Mouse (Mus musculus) MEL (cell line): ENCODE results near the gene Ece2. TPM values are rescaled to one million over a fixed set of nuclear protein-coding genes. Genes with fewer than 3 reads are reported as not detected.

Experiments
- DNase-seq: peaks from one replicate; pipeline ENCODE4 v3.0.0; 2011; ENCODE audit warnings: low read depth, low spot score
- H3K27ac ChIP-seq: 2 replicates; pipeline ENCODE4 v1.5.1; 2012; ENCODE audit warnings: low read depth, mild to moderate bottlenecking, control low read depth, low read length, moderate library complexity; ENCODE audit not compliant: control insufficient read depth
- H3K27me3 ChIP-seq, 2 experiments: fragments of 150-350 bp in 1 of 2; sonication (generic) in 1 of 2; 2 replicates each; pipeline ENCODE4 v1.6.1; 2012; ENCODE audit warnings: low read length in 2 of 2, mild to moderate bottlenecking in 2 of 2, improper control_type of control experiment in 1 of 2, moderate library complexity in 1 of 2; ENCODE audit not compliant: insufficient read depth in 2 of 2, control insufficient read depth in 1 of 2
- H3K36me3 ChIP-seq, 2 experiments: 2 replicates each; pipeline ENCODE4 v1.6.1; 2012 to 2014; ENCODE audit warnings: low read length in 2 of 2, improper control_type of control experiment in 1 of 2, inconsistent platforms in 1 of 2, mild to moderate bottlenecking in 1 of 2; ENCODE audit not compliant: insufficient read depth in 2 of 2, control insufficient read depth in 1 of 2
- H3K4me1 ChIP-seq, 2 experiments: fragments of 150-350 bp in 1 of 2; sonication (generic) in 1 of 2; 2 replicates each; pipeline ENCODE4 v1.6.1; 2012; ENCODE audit warnings: low read length in 2 of 2, improper control_type of control experiment in 1 of 2, mild to moderate bottlenecking in 1 of 2; ENCODE audit not compliant: insufficient read depth in 2 of 2, control insufficient read depth in 1 of 2
- H3K4me3 ChIP-seq, 2 experiments: fragments of 150-350 bp in 1 of 2; sonication (generic) in 1 of 2; 2 replicates each; pipeline ENCODE4 v1.5.1; 2012; ENCODE audit warnings: low read depth in 2 of 2, low read length in 2 of 2, mild to moderate bottlenecking in 2 of 2, moderate library complexity in 2 of 2, control low read depth in 1 of 2, improper control_type of control experiment in 1 of 2; ENCODE audit not compliant: control insufficient read depth in 1 of 2, insufficient read depth in 1 of 2
- H3K79me2 ChIP-seq: 2 replicates; pipeline ENCODE4 v1.6.1; 2012; ENCODE audit warnings: mild to moderate bottlenecking, low read length, moderate library complexity; ENCODE audit not compliant: control insufficient read depth, poor library complexity, insufficient read depth
- H3K9ac ChIP-seq: 2 replicates; pipeline ENCODE4 v1.6.1; 2012; ENCODE audit warnings: low read depth, mild to moderate bottlenecking, control low read depth, low read length, moderate library complexity; ENCODE audit not compliant: control insufficient read depth, poor library complexity, severe bottlenecking
- H3K9me3 ChIP-seq: fragments of 150-350 bp; sonication (generic); replicated peaks from 2 replicates; pipeline ENCODE4 v1.6.1; 2012; ENCODE audit warnings: mild to moderate bottlenecking, low read length, improper control_type of control experiment, moderate library complexity; ENCODE audit not compliant: insufficient read depth
- BHLHE40 ChIP-seq: IDR thresholded peaks from 2 replicates; pipeline ENCODE4 v1.6.1; 2012; ENCODE audit warnings: low read depth, mild to moderate bottlenecking, inconsistent platforms, low read length, improper control_type of control experiment, borderline replicate concordance
- E2F4 ChIP-seq: IDR thresholded peaks from 2 replicates; pipeline ENCODE4 v1.6.1; 2011; ENCODE audit warnings: low read depth, low read length, improper control_type of control experiment, borderline replicate concordance
- EP300 ChIP-seq, 2 experiments: IDR thresholded peaks; 2 replicates each; pipeline ENCODE4 v1.6.1; 2011; ENCODE audit warnings: improper control_type of control experiment in 2 of 2, low read length in 2 of 2, low read depth in 1 of 2, mild to moderate bottlenecking in 1 of 2
- HCFC1 ChIP-seq: IDR thresholded peaks from 2 replicates; pipeline ENCODE4 v1.6.1; 2012; ENCODE audit warnings: low read depth, mild to moderate bottlenecking, inconsistent platforms, low read length, improper control_type of control experiment, moderate library complexity
- JUND ChIP-seq: IDR thresholded peaks from 2 replicates; pipeline ENCODE4 v1.6.1; 2011; ENCODE audit warnings: low read depth, mild to moderate bottlenecking, improper control_type of control experiment, low read length
- MAFK ChIP-seq: IDR thresholded peaks from 2 replicates; pipeline ENCODE4 v1.6.1; 2011; ENCODE audit warnings: low read depth, mild to moderate bottlenecking, low read length, improper control_type of control experiment, borderline replicate concordance
- MAX ChIP-seq: IDR thresholded peaks from 2 replicates; pipeline ENCODE4 v1.6.1; 2011; ENCODE audit warnings: low read length, improper control_type of control experiment
- MAZ ChIP-seq: IDR thresholded peaks from 2 replicates; pipeline ENCODE4 v1.6.1; 2012; ENCODE audit warnings: low read depth, mild to moderate bottlenecking, inconsistent platforms, low read length, improper control_type of control experiment
- MXI1 ChIP-seq: IDR thresholded peaks from 2 replicates; pipeline ENCODE4 v1.6.1; 2011; ENCODE audit warnings: mild to moderate bottlenecking, low read depth, low read length, improper control_type of control experiment
- MYB ChIP-seq: IDR thresholded peaks from 2 replicates; pipeline ENCODE4 v1.6.1; 2011; ENCODE audit warnings: mild to moderate bottlenecking, low read depth, low read length, improper control_type of control experiment
- MYC ChIP-seq: IDR thresholded peaks from 2 replicates; pipeline ENCODE4 v1.6.1; 2011; ENCODE audit warnings: low read depth, mild to moderate bottlenecking, low read length, improper control_type of control experiment, moderate library complexity
- NELFE ChIP-seq: IDR thresholded peaks from 2 replicates; pipeline ENCODE4 v1.6.1; 2011; ENCODE audit warnings: low read depth, low read length, improper control_type of control experiment
- NRF1 ChIP-seq: IDR thresholded peaks from 2 replicates; pipeline ENCODE4 v1.6.1; 2014; ENCODE audit warnings: low read depth, mild to moderate bottlenecking, inconsistent platforms, low read length, improper control_type of control experiment, moderate library complexity; ENCODE audit not compliant: poor library complexity, insufficient read depth, severe bottlenecking
- POLR2A ChIP-seq, 2 experiments: IDR thresholded peaks; 2 replicates each; pipeline ENCODE4 v1.6.1; 2011 to 2012; ENCODE audit warnings: low read length in 2 of 2, mild to moderate bottlenecking in 2 of 2, control low read depth in 1 of 2, improper control_type of control experiment in 1 of 2, low read depth in 1 of 2, moderate library complexity in 1 of 2; ENCODE audit not compliant: control insufficient read depth in 1 of 2, insufficient read depth in 1 of 2, poor library complexity in 1 of 2
- POLR2AphosphoS5 ChIP-seq: IDR thresholded peaks from 2 replicates; pipeline ENCODE4 v1.6.1; 2012; ENCODE audit warnings: low read depth, borderline replicate concordance, mild to moderate bottlenecking, inconsistent platforms, low read length, moderate library complexity, mixed read lengths
- SIN3A ChIP-seq: IDR thresholded peaks from 2 replicates; pipeline ENCODE4 v1.6.1; 2012; ENCODE audit warnings: low read length, improper control_type of control experiment, inconsistent platforms
- TBP ChIP-seq: IDR thresholded peaks from 2 replicates; pipeline ENCODE4 v1.8.0; 2011; ENCODE audit warnings: low read depth, low read length, improper control_type of control experiment
- TCF12 ChIP-seq: IDR thresholded peaks from 2 replicates; pipeline ENCODE4 v1.6.1; 2014; ENCODE audit warnings: low read depth, mild to moderate bottlenecking, inconsistent platforms, low read length, improper control_type of control experiment, moderate library complexity
- UBTF ChIP-seq: IDR thresholded peaks from 2 replicates; pipeline ENCODE4 v1.6.1; 2012; ENCODE audit warnings: low read depth, mild to moderate bottlenecking, inconsistent platforms, low read length, improper control_type of control experiment, moderate library complexity, borderline replicate concordance; ENCODE audit not compliant: insufficient read depth
- USF1 ChIP-seq: IDR thresholded peaks from 2 replicates; pipeline ENCODE4 v1.6.1; 2014; ENCODE audit warnings: low read depth, mild to moderate bottlenecking, inconsistent platforms, low read length, improper control_type of control experiment, moderate library complexity
- ZMIZ1 ChIP-seq: IDR thresholded peaks from 2 replicates; pipeline ENCODE4 v1.6.1; 2012; ENCODE audit warnings: low read depth, mild to moderate bottlenecking, inconsistent platforms, low read length, improper control_type of control experiment, moderate library complexity
- ZNF384 ChIP-seq: IDR thresholded peaks from 2 replicates; pipeline ENCODE4 v1.6.1; 2012; ENCODE audit warnings: low read depth, mild to moderate bottlenecking, inconsistent platforms, low read length, improper control_type of control experiment
- polyA plus RNA-seq, 2 experiments: library from polyadenylated mRNA; stranded (reverse) in 1 of 2; unstranded in 1 of 2; fragments of >175 nt in 1 of 2; fragments of >200 nt in 1 of 2; gene quantifications; 2 replicates each; pipeline versions ENCODE4 v1.2.1 to v1.2.4; 2012; ENCODE audit warnings: low replicate concordance in 2 of 2, low read depth in 1 of 2; ENCODE audit not compliant: insufficient read length in 2 of 2, insufficient read depth in 1 of 2, missing spikeins in 1 of 2
- total RNA-seq: library from RNA; depleted of rRNA; stranded (reverse); fragments of 300-350 nt; gene quantifications from 2 replicates; pipeline ENCODE4 v1.2.3, GENCODE M21; 2012; rRNA removed

The Ece2 gene
- total RNA-seq (4.9 and 5.0 TPM in 2 replicates), polyA plus RNA-seq (1 to 10 TPM in 1 of 2 experiments, not detected in 1; 7.4 TPM)

- Histone ChIP-seq H3K9ac (peak within 1 kb of the TSS; percentile 69), H3K27ac (peak within 1 kb of the TSS; percentile 30), H3K79me2 (peaks cover 6% of the 10 kb centered on the region; the same call in 1 of the 2 replicates), H3K4me3 (peak within 1 kb of the TSS; percentile 59 to 73), H3K27me3 (no peaks in the 10 kb centered on the region), H3K4me1 (peaks cover 2 to 18% of the 10 kb centered on the region in 2 experiments; a peak in 3 of 4 replicates), H3K9me3 (no peaks in the 10 kb centered on the region), H3K36me3 (peaks cover 0 to 4% of the 10 kb centered on the region in 2 experiments; a peak in 2 of 4 replicates)
- DNase-seq, result peak; percentile 72
- TF ChIP-seq MYB, result no peak
- TF ChIP-seq ZMIZ1, result no peak
- 0 out of 2 replicates have a peak, but pooled peaks have one; percentile 12 for TF ChIP-seq MXI1
- TF ChIP-seq E2F4, result no peak
- TF ChIP-seq UBTF, result 0 out of 2 replicates have a peak, but pooled peaks have one; percentile 48
- TF ChIP-seq MAX, result peak; percentile 13
- 0 out of 2 replicates have a peak, but pooled peaks have one; percentile 42 for TF ChIP-seq NELFE
- TF ChIP-seq NRF1, result peak; percentile 34; the same call in 1 of the 2 replicates
- TF ChIP-seq TBP, result 0 out of 2 replicates have a peak, but pooled peaks have one; percentile 38
- peak; percentile 59; the same call in 1 of the 2 replicates for TF ChIP-seq MAZ
- peak; percentile 44; the same call in 1 of the 2 replicates for TF ChIP-seq MYC
- TF ChIP-seq ZNF384, result no peak
- TF ChIP-seq TCF12, result no peak
- no peak for TF ChIP-seq BHLHE40
- no peak; a peak in 4 of 4 replicates for TF ChIP-seq POLR2A (IDR thresholded peaks at IDR 0.05; ENCODE audit: control insufficient read depth in 1 of 2, insufficient read depth in 1 of 2, low read depth in 1 of 2, low read length in 2 of 2, poor library complexity in 1 of 2)
These were observed at the start of gene Ece2 for GRCm38 (mm10) chr16:20629731-20630634. Ece2 (plus strand) TSS chr16:20629828.

GRCm38 (mm10) chr16:20589366-20589938 is 40.2 kb upstream of the Ece2 start, which contains the start of gene Vwa5b2:
Vwa5b2 (plus strand) TSS chr16:20589471.
- Histone ChIP-seq H3K9ac (no peak within 1 kb of the TSS), H3K79me2 (no peaks in the 10 kb centered on the region), H3K36me3 (peaks cover 0 to under 1% of the 10 kb centered on the region in 2 experiments; a peak in 2 of 4 replicates), H3K27me3 (peaks cover 0 to 4% of the 10 kb centered on the region in 2 experiments; a peak in 2 of 4 replicates), H3K4me3 (no peak within 1 kb of the TSS), H3K4me1 (peaks cover 0 to 6% of the 10 kb centered on the region in 2 experiments; a peak in 2 of 4 replicates), H3K9me3 (no peaks in the 10 kb centered on the region), H3K27ac (no peak within 1 kb of the TSS)
- no peak for DNase-seq
- TF ChIP-seq SIN3A, result no peak
- TF ChIP-seq ZMIZ1, result no peak
- no peak for TF ChIP-seq MAZ
- no peak for TF ChIP-seq TCF12
- TF ChIP-seq ZNF384, result no peak
- TF ChIP-seq JUND, result no peak
- TF ChIP-seq USF1, result no peak
- no peak for TF ChIP-seq MYB
- TF ChIP-seq E2F4, result no peak
- TF ChIP-seq HCFC1, result no peak
- no peak for TF ChIP-seq MYC
- TF ChIP-seq POLR2AphosphoS5, result no peak
- TF ChIP-seq EP300 (IDR thresholded peaks at IDR 0.05; ENCODE audit: low read depth in 1 of 2, low read length in 2 of 2), result no peak
- no peak for TF ChIP-seq BHLHE40
- TF ChIP-seq NELFE, result no peak
- TF ChIP-seq MXI1, result no peak
- no peak for TF ChIP-seq TBP
- TF ChIP-seq MAFK, result no peak
- TF ChIP-seq UBTF, result no peak
- no peak for TF ChIP-seq POLR2A (IDR thresholded peaks at IDR 0.05; ENCODE audit: control insufficient read depth in 1 of 2, insufficient read depth in 1 of 2, low read depth in 1 of 2, low read length in 2 of 2, poor library complexity in 1 of 2)
